Mouse (Mus musculus): ENCODE results near the gene Scnn1a. TPM values are rescaled to one million over a fixed set of nuclear protein-coding genes. Genes with fewer than 3 reads are reported as not detected.
A peak's percentile ranks its signal among the peaks of the same experiment; 100 is the strongest.

Scnn1a gene
- polyA plus RNA-seq, 1 experiment, result 0.20 TPM

GRCm38 (mm10) chr6:125377042-125377441 is 56.6 kb downstream of the Scnn1a start:
- no peaks in the 10 kb centered on the region for H3K79me2 ChIP-seq (ENCODE audit: control insufficient read depth, insufficient read depth)
- H3K4me3 ChIP-seq, result no peak overlapping the region
- no peaks in the 10 kb centered on the region for H3K36me3 ChIP-seq (ENCODE audit: control insufficient read depth, insufficient read depth)
- TF ChIP-seq USF1 (IDR thresholded peaks at IDR 0.05; ENCODE audit: low read depth) (no peak), REST (IDR thresholded peaks at IDR 0.05; ENCODE audit: insufficient read depth, insufficient read length) (no peak), MAX (IDR thresholded peaks at IDR 0.05; ENCODE audit: low read depth) (no peak), TCF12 (IDR thresholded peaks at IDR 0.05; ENCODE audit: insufficient read depth, poor library complexity, severe bottlenecking) (no peak), TCF3 (IDR thresholded peaks at IDR 0.05; ENCODE audit: insufficient read length, low read depth) (no peak), MYOG (IDR thresholded peaks at IDR 0.05; ENCODE audit: control insufficient read depth in 1 of 3, insufficient read depth in 1 of 3, insufficient read length in 2 of 3, low read depth in 2 of 3) (no peak), POLR2A (IDR thresholded peaks at IDR 0.05; ENCODE audit: insufficient read length, low read depth) (no peak), CEBPB (IDR thresholded peaks at IDR 0.05; ENCODE audit: insufficient read depth, poor library complexity, severe bottlenecking) (no peak), POLR2AphosphoS2 (IDR thresholded peaks at IDR 0.05; ENCODE audit: insufficient read length, low read depth) (no peak), E2F4 (IDR thresholded peaks at IDR 0.05; ENCODE audit: insufficient read depth) (no peak), MYOD1 (IDR thresholded peaks at IDR 0.05; ENCODE audit: control insufficient read depth in 1 of 3, insufficient read length in 2 of 3, low read depth in 2 of 3) (no peak)
- H3ac ChIP-seq (ENCODE audit: control insufficient read depth, insufficient read length), result no peak overlapping the region
- H3K4me2 ChIP-seq (ENCODE audit: low read depth), result peak overlapping the region; percentile 59
- H3K27me3 ChIP-seq (ENCODE audit: control insufficient read depth, insufficient read depth, insufficient read length), result peaks cover 18% of the 10 kb centered on the region

- Histone ChIP-seq H3K27me3 (ENCODE audit: control insufficient read depth, insufficient read depth, insufficient read length) (peaks cover 10% of the 10 kb centered on the region), H3K4me2 (ENCODE audit: low read depth) (peak overlapping the region; percentile 59)
- no peak for TF ChIP-seq MAX (IDR thresholded peaks at IDR 0.05; ENCODE audit: low read depth)
- TF ChIP-seq POLR2A (IDR thresholded peaks at IDR 0.05; ENCODE audit: insufficient read length, low read depth), result peak; percentile 32
- no peak for TF ChIP-seq TCF3 (IDR thresholded peaks at IDR 0.05; ENCODE audit: insufficient read length, low read depth)
- TF ChIP-seq SRF (IDR thresholded peaks at IDR 0.05; ENCODE audit: control insufficient read depth, insufficient read length, low read depth), result no peak
These were observed 57.4 kb downstream of the Scnn1a start for GRCm38 (mm10) chr6:125377582-125378451.

GRCm38 (mm10) chr6:125378621-125379020 is 58.2 kb downstream of the Scnn1a start:
- H3K4me3 ChIP-seq, result no peak overlapping the region
- no peak overlapping the region for H3ac ChIP-seq (ENCODE audit: control insufficient read depth, insufficient read length)
- no peaks in the 10 kb centered on the region for H3K79me2 ChIP-seq (ENCODE audit: control insufficient read depth, insufficient read depth)
- H3K27me3 ChIP-seq (ENCODE audit: control insufficient read depth, insufficient read depth, insufficient read length), result peaks cover 6% of the 10 kb centered on the region
- H3K4me2 ChIP-seq (ENCODE audit: low read depth), result peak overlapping the region; percentile 59
- H3K36me3 ChIP-seq (ENCODE audit: control insufficient read depth, insufficient read depth), result no peaks in the 10 kb centered on the region
- TF ChIP-seq MAX (IDR thresholded peaks at IDR 0.05; ENCODE audit: low read depth) (no peak), CEBPB (IDR thresholded peaks at IDR 0.05; ENCODE audit: insufficient read depth, poor library complexity, severe bottlenecking) (no peak), MYOD1 (IDR thresholded peaks at IDR 0.05; ENCODE audit: control insufficient read depth in 1 of 3, insufficient read length in 2 of 3, low read depth in 2 of 3) (no peak), SRF (IDR thresholded peaks at IDR 0.05; ENCODE audit: control insufficient read depth, insufficient read length, low read depth) (no peak), REST (IDR thresholded peaks at IDR 0.05; ENCODE audit: insufficient read depth, insufficient read length) (no peak), MYOG (IDR thresholded peaks at IDR 0.05; ENCODE audit: control insufficient read depth in 1 of 3, insufficient read depth in 1 of 3, insufficient read length in 2 of 3, low read depth in 2 of 3) (no peak), E2F4 (IDR thresholded peaks at IDR 0.05; ENCODE audit: insufficient read depth) (no peak), TCF12 (IDR thresholded peaks at IDR 0.05; ENCODE audit: insufficient read depth, poor library complexity, severe bottlenecking) (no peak), POLR2A (IDR thresholded peaks at IDR 0.05; ENCODE audit: insufficient read length, low read depth) (no peak), TCF3 (IDR thresholded peaks at IDR 0.05; ENCODE audit: insufficient read length, low read depth) (no peak), POLR2AphosphoS2 (IDR thresholded peaks at IDR 0.05; ENCODE audit: insufficient read length, low read depth) (no peak), USF1 (IDR thresholded peaks at IDR 0.05; ENCODE audit: low read depth) (no peak)

More at GRCm38 (mm10) chr6:125377582-125378451, 57.4 kb downstream of the Scnn1a start:
- no peak overlapping the region for H3K4me3 ChIP-seq
- no peak overlapping the region for H3ac ChIP-seq (ENCODE audit: control insufficient read depth, insufficient read length)
- H3K36me3 ChIP-seq (ENCODE audit: control insufficient read depth, insufficient read depth), result no peaks in the 10 kb centered on the region
- no peaks in the 10 kb centered on the region for H3K79me2 ChIP-seq (ENCODE audit: control insufficient read depth, insufficient read depth)

- H3K36me3 ChIP-seq (ENCODE audit: control insufficient read depth, insufficient read depth), result no peaks in the 10 kb centered on the region
- H3K79me2 ChIP-seq (ENCODE audit: control insufficient read depth, insufficient read depth), result no peaks in the 10 kb centered on the region
- H3K27me3 ChIP-seq (ENCODE audit: control insufficient read depth, insufficient read depth, insufficient read length), result peaks cover 6% of the 10 kb centered on the region
- TF ChIP-seq POLR2A (IDR thresholded peaks at IDR 0.05; ENCODE audit: insufficient read length, low read depth), result no peak
- TF ChIP-seq USF1 (IDR thresholded peaks at IDR 0.05; ENCODE audit: low read depth), result no peak
- no peak for TF ChIP-seq TCF12 (IDR thresholded peaks at IDR 0.05; ENCODE audit: insufficient read depth, poor library complexity, severe bottlenecking)
- no peak for TF ChIP-seq REST (IDR thresholded peaks at IDR 0.05; ENCODE audit: insufficient read depth, insufficient read length)
- no peak for TF ChIP-seq POLR2AphosphoS2 (IDR thresholded peaks at IDR 0.05; ENCODE audit: insufficient read length, low read depth)
- TF ChIP-seq MYOD1 (IDR thresholded peaks at IDR 0.05; ENCODE audit: control insufficient read depth in 1 of 3, insufficient read length in 2 of 3, low read depth in 2 of 3), result no peak
- TF ChIP-seq CEBPB (IDR thresholded peaks at IDR 0.05; ENCODE audit: insufficient read depth, poor library complexity, severe bottlenecking), result no peak
- no peak for TF ChIP-seq E2F4 (IDR thresholded peaks at IDR 0.05; ENCODE audit: insufficient read depth)
- no peak for TF ChIP-seq MYOG (IDR thresholded peaks at IDR 0.05; ENCODE audit: control insufficient read depth in 1 of 3, insufficient read depth in 1 of 3, insufficient read length in 2 of 3, low read depth in 2 of 3)
- TF ChIP-seq SRF (IDR thresholded peaks at IDR 0.05; ENCODE audit: control insufficient read depth, insufficient read length, low read depth), result no peak
- no peak for TF ChIP-seq TCF3 (IDR thresholded peaks at IDR 0.05; ENCODE audit: insufficient read length, low read depth)
- no peak for TF ChIP-seq MAX (IDR thresholded peaks at IDR 0.05; ENCODE audit: low read depth)
- H3K4me3 ChIP-seq, result no peak overlapping the region
- no peak overlapping the region for H3ac ChIP-seq (ENCODE audit: control insufficient read depth, insufficient read length)
- no peak overlapping the region for H3K4me2 ChIP-seq (ENCODE audit: low read depth)
These were observed 59.3 kb downstream of the Scnn1a start for GRCm38 (mm10) chr6:125379781-125380180.
